Mouse (Mus musculus) kidney, adult 2 months (tissue): ENCODE results near the gene Stoml3.

Source experiments
- CTCF ChIP-seq: fragments of 200-500 bp; conservative IDR thresholded peaks from 2 replicates; pipeline ENCODE4 v1.5.1; 2011; ENCODE audit warnings: low read depth, mild to moderate bottlenecking, control low read depth, low read length, moderate library complexity, mixed read lengths; ENCODE audit not compliant: insufficient read depth, insufficient read length
- POLR2A ChIP-seq: fragments of 200-500 bp; IDR thresholded peaks from one replicate; pipeline ENCODE4 v1.6.1; 2011; ENCODE audit warnings: low read depth, low read length, control low read depth

DNA sequence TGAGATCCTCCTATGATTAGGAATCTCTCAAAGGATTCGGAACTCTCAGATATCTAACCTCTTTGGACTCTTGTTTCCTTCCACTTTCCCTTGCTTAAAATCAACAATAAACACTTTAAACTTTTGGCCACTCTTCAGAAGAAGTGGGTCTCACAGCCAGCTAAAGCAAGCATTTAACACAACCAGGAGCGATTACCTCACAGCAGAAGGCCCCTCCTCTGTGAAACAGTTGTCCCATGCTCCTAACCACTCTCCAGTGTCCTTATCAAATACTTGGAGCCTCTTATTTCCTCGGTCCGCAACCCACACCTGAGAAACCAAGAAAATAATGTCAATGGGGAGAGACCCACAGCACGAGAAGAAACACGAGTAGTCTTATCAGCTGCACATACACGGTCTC, 35.1 kb upstream of the Stoml3 start:
- TF ChIP-seq CTCF = no peak
- TF ChIP-seq POLR2A = no peak
